Mouse (Mus musculus) small intestine, adult 2 months (tissue): ENCODE results near the gene Wfdc3.

Source experiments
- CTCF ChIP-seq: fragments of 200-500 bp; IDR thresholded peaks from 2 replicates; pipeline ENCODE4 v1.5.1; 2012; ENCODE audit warnings: low read depth, mild to moderate bottlenecking, control low read depth, inconsistent platforms, low read length, moderate library complexity, mixed read lengths; ENCODE audit not compliant: insufficient replicate concordance, insufficient read length; ENCODE audit errors: extremely low read depth
- POLR2A ChIP-seq: fragments of 200-500 bp; IDR thresholded peaks from 2 replicates; pipeline ENCODE4 v1.6.1; 2012; ENCODE audit warnings: low read depth, mild to moderate bottlenecking, control low read depth, inconsistent platforms, low read length, moderate library complexity

- TF ChIP-seq POLR2A: no peak
- TF ChIP-seq CTCF: no peak
Observed at GRCm38 (mm10) chr2:164777246-164778014, 31.7 kb upstream of the Wfdc3 start.
